Mouse (Mus musculus) neural tube, embryonic 14.5 days (tissue): Measurements from ENCODE around the gene Wsb2. TPM values are rescaled to one million over a fixed set of nuclear protein-coding genes. Genes with fewer than 3 reads are reported as not detected.

Experiments used
- ATAC-seq: fragments of 200-750 bp; cut with Nextera tagmentation; 2 replicates; pipeline ENCODE4 v1.8.0; 2017; ENCODE audit warnings: low read depth, mild to moderate bottlenecking, moderate TSS enrichment, moderate library complexity
- H3K27ac ChIP-seq: fragments of 300-500 bp; sonication (generic); 2 replicates; pipeline ENCODE4 v1.5.1; 2014; ENCODE audit warnings: low read depth, mild to moderate bottlenecking, control low read depth, low read length, moderate library complexity, mixed read lengths
- H3K27me3 ChIP-seq: fragments of 300-500 bp; sonication (generic); 2 replicates; pipeline ENCODE4 v1.6.1; 2014; ENCODE audit warnings: low read length; ENCODE audit not compliant: control insufficient read depth, insufficient read depth
- H3K36me3 ChIP-seq: fragments of 300-500 bp; sonication (generic); 2 replicates; pipeline ENCODE4 v1.6.1; 2014; ENCODE audit warnings: low read length, mixed read lengths; ENCODE audit not compliant: control insufficient read depth, insufficient read depth
- H3K4me1 ChIP-seq: fragments of 300-500 bp; sonication (generic); 2 replicates; pipeline ENCODE4 v1.6.1; 2014; ENCODE audit warnings: low read length; ENCODE audit not compliant: control insufficient read depth, insufficient read depth
- H3K4me2 ChIP-seq: fragments of 300-500 bp; sonication (generic); 2 replicates; pipeline ENCODE4 v1.6.1; 2014; ENCODE audit warnings: mild to moderate bottlenecking, low read depth, low read length, control low read depth
- H3K4me3 ChIP-seq: fragments of 300-500 bp; sonication (generic); 2 replicates; pipeline ENCODE4 v1.5.1; 2014; ENCODE audit warnings: low read depth, low read length, control low read depth, mixed read lengths
- H3K9ac ChIP-seq: fragments of 300-500 bp; sonication (generic); replicated peaks from 2 replicates; pipeline ENCODE4 v1.6.1; 2014; ENCODE audit warnings: low read depth, mild to moderate bottlenecking, control low read depth, low read length, mixed read lengths
- H3K9me3 ChIP-seq: fragments of 300-500 bp; sonication (generic); 2 replicates; pipeline ENCODE4 v1.6.1; 2016; ENCODE audit warnings: low read length; ENCODE audit not compliant: control insufficient read depth
- WGBS: fragments of 180-500 bp; shearing (Covaris S2); extraction: QIAGEN DNeasy Blood & Tissue Kit; methylation state at CpG from one replicate; pipeline ENCODE4 v1.1.7; 2014; 5-methylcytosine and 5-hydroxymethylcytosine counted together
- polyA plus RNA-seq: library from polyadenylated mRNA; unstranded; fragments of >200 nt; fragmentation: Nextera tagmentation; extraction: Ambion mirVana; gene quantifications from 2 replicates; pipeline ENCODE4 v1.2.1, GENCODE M21; 2014

The Wsb2 gene
- polyA plus RNA-seq, 1 experiment from 2014 or later, result 293 TPM

DNA sequence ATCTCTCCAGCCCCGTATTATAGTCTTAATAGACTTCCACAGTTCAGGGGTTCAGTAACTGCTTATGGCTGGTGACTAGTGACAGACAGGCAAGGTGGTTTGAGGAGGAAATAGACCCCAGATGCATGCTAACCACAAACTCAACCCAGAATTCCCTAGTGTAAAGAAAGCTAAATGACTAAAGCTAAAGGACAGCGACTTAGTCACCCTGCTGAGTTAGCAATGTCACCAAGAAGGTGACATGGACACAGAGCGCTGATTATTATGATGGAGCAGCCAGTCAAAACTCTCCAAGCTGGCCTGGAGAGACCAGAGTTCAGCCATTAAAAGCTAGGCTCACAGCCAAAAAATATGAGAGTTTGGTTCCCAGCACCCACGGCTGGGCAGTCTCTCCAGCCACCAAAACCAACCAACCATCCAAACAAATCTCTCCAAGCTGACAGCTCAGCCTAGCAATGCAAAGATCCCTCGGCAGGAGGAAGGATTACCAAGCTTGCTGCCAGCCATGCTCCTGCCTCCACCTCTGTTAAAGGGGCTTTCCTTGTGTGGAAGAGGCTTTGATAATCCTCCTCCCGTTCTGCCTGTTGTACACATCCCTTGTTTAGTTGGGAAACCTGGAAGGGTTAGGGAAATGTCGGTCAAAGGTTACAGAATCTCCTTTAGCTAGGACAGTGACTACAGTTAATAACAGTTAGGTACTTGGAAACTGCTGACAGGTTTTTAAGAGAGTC lies 2.6 kb downstream of the Wsb2 start:
- no peak for ATAC-seq
- no peak overlapping the region for H3K9ac ChIP-seq
- H3K4me1 ChIP-seq, result peaks cover 25% of the 10 kb centered on the region
- H3K27ac ChIP-seq, result no peak overlapping the region
- WGBS, result 48% methylated on average over 7 of the region's 7 CpGs
- peaks cover 8% of the 10 kb centered on the region for H3K36me3 ChIP-seq
- H3K9me3 ChIP-seq, result no peaks in the 10 kb centered on the region
- no peak overlapping the region for H3K4me3 ChIP-seq
- no peaks in the 10 kb centered on the region for H3K27me3 ChIP-seq
- no peak overlapping the region for H3K4me2 ChIP-seq

DNA sequence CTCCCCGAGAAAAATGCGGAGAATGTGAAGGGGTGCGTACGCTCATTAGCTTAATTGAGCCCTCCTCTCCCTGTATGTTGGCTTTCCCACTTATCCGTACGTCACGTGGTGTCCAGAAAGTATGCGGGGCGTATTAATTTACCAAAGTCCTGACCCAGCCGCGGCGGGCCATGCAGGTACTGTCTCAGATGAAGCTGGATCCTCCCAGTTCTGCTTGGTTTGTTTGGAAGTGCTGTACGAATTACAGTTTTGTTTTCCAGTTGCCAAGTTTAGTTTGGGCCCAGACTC lies 3.1 kb downstream of the Wsb2 start:
- Histone ChIP-seq H3K4me3 (no peak overlapping the region), H3K27ac (no peak overlapping the region), H3K36me3 (peaks cover 13% of the 10 kb centered on the region), H3K9ac (no peak overlapping the region), H3K9me3 (no peaks in the 10 kb centered on the region), H3K27me3 (no peaks in the 10 kb centered on the region), H3K4me2 (no peak overlapping the region), H3K4me1 (peaks cover 25% of the 10 kb centered on the region)
- WGBS, result 50% methylated on average over 13 of the region's 13 CpGs
- ATAC-seq, result no peak

GRCm38 (mm10) chr5:117360631-117361541 lies 3.8 kb downstream of the Wsb2 start:
- H3K4me1 ChIP-seq, result peaks cover 24% of the 10 kb centered on the region
- H3K36me3 ChIP-seq, result peaks cover 16% of the 10 kb centered on the region
- no peak for ATAC-seq
- no peaks in the 10 kb centered on the region for H3K9me3 ChIP-seq
- no peaks in the 10 kb centered on the region for H3K27me3 ChIP-seq
- no peak overlapping the region for H3K4me3 ChIP-seq
- no peak overlapping the region for H3K4me2 ChIP-seq
- H3K27ac ChIP-seq, result no peak overlapping the region
- WGBS, result 40% methylated on average over 13 of the region's 13 CpGs
- no peak overlapping the region for H3K9ac ChIP-seq

DNA sequence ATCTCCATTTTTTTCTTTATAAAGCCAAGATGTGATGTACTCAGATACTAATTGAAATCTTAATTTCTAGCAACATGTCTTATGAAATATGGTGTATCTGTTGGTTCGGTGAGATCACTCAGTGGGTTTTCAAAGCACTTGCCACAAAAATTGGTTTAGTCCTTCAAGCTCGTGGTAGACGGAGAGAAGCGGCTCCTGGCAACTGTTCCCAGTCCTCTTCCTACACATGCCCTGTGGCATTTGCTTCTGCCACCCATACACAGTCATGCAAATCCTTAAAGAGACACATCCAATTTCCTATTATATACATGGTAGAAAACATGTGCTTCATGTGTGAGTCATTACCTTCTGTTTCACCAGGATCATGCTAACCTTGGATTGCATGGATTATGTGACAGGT lies 4.5 kb downstream of the Wsb2 start:
- Histone ChIP-seq H3K36me3 (peaks cover 16% of the 10 kb centered on the region), H3K27ac (no peak overlapping the region), H3K27me3 (no peaks in the 10 kb centered on the region), H3K4me2 (no peak overlapping the region), H3K4me3 (no peak overlapping the region), H3K4me1 (peaks cover 17% of the 10 kb centered on the region), H3K9me3 (no peaks in the 10 kb centered on the region), H3K9ac (no peak overlapping the region)
- 74% methylated on average over 4 of the region's 4 CpGs for WGBS
- ATAC-seq, result no peak

- peaks cover 16% of the 10 kb centered on the region for H3K36me3 ChIP-seq
- H3K4me1 ChIP-seq, result peaks cover 17% of the 10 kb centered on the region
- H3K4me3 ChIP-seq, result no peak overlapping the region
- ATAC-seq, result no peak
- no peaks in the 10 kb centered on the region for H3K27me3 ChIP-seq
- no peak overlapping the region for H3K9ac ChIP-seq
- H3K4me2 ChIP-seq, result no peak overlapping the region
- 65% methylated on average over 15 of the region's 15 CpGs for WGBS
- no peak overlapping the region for H3K27ac ChIP-seq
- H3K9me3 ChIP-seq, result no peaks in the 10 kb centered on the region
Observed at GRCm38 (mm10) chr5:117363066-117363782, 6.1 kb downstream of the Wsb2 start.

DNA sequence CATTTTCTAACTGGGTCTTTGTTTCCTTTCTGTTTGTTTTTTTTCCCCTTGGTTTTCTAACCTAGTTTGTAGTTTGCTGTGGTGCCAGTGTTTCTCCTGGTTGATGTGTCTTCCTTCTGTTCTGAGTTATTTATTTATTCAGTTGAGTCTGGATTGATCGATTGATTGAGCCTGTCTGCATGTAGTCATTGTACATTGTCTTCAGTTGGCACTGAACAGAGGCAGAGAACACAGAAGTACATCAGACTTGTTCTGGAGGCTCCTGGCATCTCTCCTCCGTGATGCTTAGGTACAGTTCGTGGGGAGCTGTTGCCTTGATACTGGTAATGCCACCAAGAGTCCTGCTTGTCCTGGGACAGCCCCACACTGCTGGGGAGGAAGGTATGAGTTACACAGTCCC lies 7.7 kb downstream of the Wsb2 start:
- H3K36me3 ChIP-seq, result peaks cover 21% of the 10 kb centered on the region
- H3K4me3 ChIP-seq, result no peak overlapping the region
- H3K9ac ChIP-seq, result no peak overlapping the region
- no peaks in the 10 kb centered on the region for H3K27me3 ChIP-seq
- H3K9me3 ChIP-seq, result no peaks in the 10 kb centered on the region
- H3K27ac ChIP-seq, result no peak overlapping the region
- WGBS, result 90% methylated on average over 3 of the region's 3 CpGs
- H3K4me1 ChIP-seq, result peaks cover 12% of the 10 kb centered on the region
- ATAC-seq, result no peak
- H3K4me2 ChIP-seq, result no peak overlapping the region

GRCm38 (mm10) chr5:117365904-117366561 lies 8.9 kb downstream of the Wsb2 start:
- H3K4me1 ChIP-seq, result peaks cover under 1% of the 10 kb centered on the region; the same call in 1 of the 2 replicates
- H3K4me2 ChIP-seq, result no peak overlapping the region
- H3K27me3 ChIP-seq, result no peaks in the 10 kb centered on the region
- no peak overlapping the region for H3K4me3 ChIP-seq
- peaks cover 33% of the 10 kb centered on the region for H3K36me3 ChIP-seq
- H3K9me3 ChIP-seq, result no peaks in the 10 kb centered on the region
- no peak overlapping the region for H3K9ac ChIP-seq
- H3K27ac ChIP-seq, result no peak overlapping the region
- no peak for ATAC-seq
- 91% methylated on average over 13 of the region's 13 CpGs for WGBS

GRCm38 (mm10) chr5:117367206-117367605 lies 10.1 kb downstream of the Wsb2 start:
- peaks cover 40% of the 10 kb centered on the region for H3K36me3 ChIP-seq
- H3K4me1 ChIP-seq, result no peaks in the 10 kb centered on the region
- no peaks in the 10 kb centered on the region for H3K27me3 ChIP-seq
- no peak for ATAC-seq
- H3K27ac ChIP-seq, result no peak overlapping the region
- no peak overlapping the region for H3K9ac ChIP-seq
- WGBS, result 21% methylated on average over 8 of the region's 8 CpGs
- no peak overlapping the region for H3K4me2 ChIP-seq
- H3K4me3 ChIP-seq, result no peak overlapping the region
- no peaks in the 10 kb centered on the region for H3K9me3 ChIP-seq
